Mouse (Mus musculus) left cerebral cortex, adult 2 months (tissue): ENCODE measurements around the gene Gpr183. TPM values are rescaled to one million over a fixed set of nuclear protein-coding genes. Genes with fewer than 3 reads are reported as not detected.

Source experiments
- DNase-seq, 2 experiments: peaks; one replicate each; pipeline ENCODE4 v3.0.0; 2021 to 2022; ENCODE audit warnings: low spot score in 2 of 2, mixed read lengths in 1 of 2; ENCODE audit errors: extremely low spot score in 1 of 2
- H3K27ac ChIP-seq: fragments of 200-600 bp; 2 replicates; pipeline ENCODE4 v1.8.1; 2022
- H3K4me3 ChIP-seq: fragments of 200-600 bp; 2 replicates; pipeline ENCODE4 v1.8.1; 2022
- CTCF ChIP-seq: fragments of 200-600 bp; IDR thresholded peaks from 2 replicates; pipeline ENCODE4 v1.8.1; 2022; ENCODE audit warnings: antibody characterized with exemption, mild to moderate bottlenecking, moderate library complexity
- intact Hi-C: fragments of 180-260 bp; cut with DNase I; formaldehyde crosslinking; loops from one replicate; pipeline ENCODE4 v1.15.1; 2025
- total RNA-seq, 2 experiments: library from RNA; stranded (reverse); gene quantifications; 2 replicates each; pipeline ENCODE4 v1.2.3; 2021

Gpr183 gene
- total RNA-seq, 2 experiments from 2014 or later: 0.44 to 0.66 TPM

DNA sequence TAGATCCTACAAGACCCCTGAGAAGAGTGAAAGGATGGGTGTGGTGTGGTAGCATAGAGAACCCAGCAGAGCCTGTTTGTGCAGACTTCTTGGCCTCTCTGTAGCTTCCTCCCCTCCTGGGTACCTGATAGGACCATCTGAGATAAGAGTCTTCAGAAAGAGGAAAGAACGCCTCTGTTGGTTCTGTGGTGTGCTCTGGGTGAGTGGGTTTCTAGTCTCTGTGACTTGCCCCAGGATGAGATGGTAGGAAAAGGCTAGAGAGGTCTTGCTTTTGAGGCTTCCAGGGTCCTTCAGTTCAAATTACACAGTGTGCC, 30.5 kb upstream of the Gpr183 start:
- H3K4me3 ChIP-seq: no peak overlapping the region
- no peak overlapping the region for H3K27ac ChIP-seq
- no peak for TF ChIP-seq CTCF
- intact Hi-C loops: no loop called here
- no peak for DNase-seq

DNA sequence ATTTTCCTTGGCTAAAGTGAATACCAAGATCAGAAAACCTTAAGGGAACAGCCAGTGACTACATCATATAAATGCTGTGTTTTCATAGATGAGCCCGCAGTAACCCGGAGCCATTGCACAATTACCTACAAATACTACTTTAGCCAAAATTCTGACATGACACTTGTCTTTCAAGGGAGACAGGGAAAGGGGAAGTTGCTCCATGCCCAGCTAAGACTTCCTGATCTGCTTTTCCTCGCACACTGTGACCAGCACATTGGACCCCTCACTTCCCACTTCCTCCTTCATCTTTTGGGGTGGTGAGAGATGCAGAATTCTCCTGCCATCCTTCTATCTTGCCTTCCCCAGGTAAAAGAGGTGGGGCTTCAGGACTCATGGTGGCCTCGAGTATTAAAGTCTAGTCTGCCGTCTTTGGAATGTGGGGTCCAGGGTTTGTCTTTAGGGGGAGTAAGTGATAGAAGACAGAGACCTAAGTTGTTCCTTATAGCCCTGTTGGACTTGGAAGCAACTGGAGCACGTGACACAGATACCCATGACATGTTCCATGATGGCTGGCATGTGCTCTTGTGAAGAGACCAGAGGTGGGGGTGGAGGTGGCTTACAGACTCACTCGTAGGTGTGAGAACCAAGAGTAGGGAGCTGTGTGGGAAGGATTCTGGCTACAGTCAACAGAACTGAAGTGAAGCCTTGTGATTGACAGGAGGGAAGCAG, 30.0 kb upstream of the Gpr183 start:
- Histone ChIP-seq H3K27ac (no peak overlapping the region), H3K4me3 (no peak overlapping the region)
- no peak for DNase-seq
- intact Hi-C loops: no loop called here
- no peak for TF ChIP-seq CTCF

DNA sequence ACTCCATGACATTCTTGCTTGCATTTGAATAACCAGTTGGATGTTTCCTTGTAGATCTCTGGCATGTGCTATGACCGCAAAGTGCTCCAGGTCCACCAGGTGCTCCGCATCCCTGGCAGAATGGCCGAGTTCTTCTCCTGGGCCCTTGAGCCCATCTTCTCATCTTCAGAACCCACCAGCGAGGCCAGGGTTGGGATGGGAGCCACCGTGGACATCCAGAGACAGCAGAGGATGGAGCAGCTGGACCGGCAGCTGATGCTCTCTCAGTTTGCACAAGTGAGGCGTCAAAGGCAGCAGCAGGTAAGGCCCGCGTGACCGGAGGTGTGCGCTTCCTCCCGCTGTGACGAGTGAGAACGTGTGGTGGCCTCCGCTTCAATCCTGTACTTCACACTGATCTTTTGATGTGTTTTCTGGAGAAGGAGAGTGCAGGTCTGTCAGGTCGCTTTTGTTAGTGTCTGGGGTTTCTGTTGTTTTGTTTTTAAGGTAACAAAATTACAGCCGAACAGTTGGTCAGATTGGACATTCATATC, 29.2 kb upstream of the Gpr183 start:
- intact Hi-C loops: no loop called here
- TF ChIP-seq CTCF: no peak
- Histone ChIP-seq H3K4me3 (no peak overlapping the region), H3K27ac (no peak overlapping the region)
- DNase-seq: no peak

DNA sequence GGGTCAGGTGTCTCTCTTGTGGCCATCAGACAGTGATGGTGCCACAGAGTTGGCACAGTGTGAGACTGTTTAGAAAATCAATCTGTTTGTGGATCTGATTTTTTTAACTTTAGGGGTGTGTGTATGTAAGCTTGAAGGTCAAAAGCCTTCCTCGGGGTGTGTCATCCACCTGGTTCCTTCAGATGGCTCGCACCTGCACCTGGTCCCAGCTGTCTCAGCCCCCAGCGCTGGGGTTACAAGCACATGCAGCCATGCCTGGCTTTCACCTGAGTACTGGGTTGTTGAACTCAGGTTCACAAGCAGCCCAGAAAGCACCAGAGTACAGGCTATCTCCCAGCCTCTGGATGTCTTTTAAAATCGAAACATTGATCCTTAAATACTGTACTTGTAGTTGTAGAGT, 28.6 kb upstream of the Gpr183 start:
- no peak for DNase-seq
- no peak for TF ChIP-seq CTCF
- no peak overlapping the region for H3K4me3 ChIP-seq
- intact Hi-C loops: no loop called here
- H3K27ac ChIP-seq: no peak overlapping the region

DNA sequence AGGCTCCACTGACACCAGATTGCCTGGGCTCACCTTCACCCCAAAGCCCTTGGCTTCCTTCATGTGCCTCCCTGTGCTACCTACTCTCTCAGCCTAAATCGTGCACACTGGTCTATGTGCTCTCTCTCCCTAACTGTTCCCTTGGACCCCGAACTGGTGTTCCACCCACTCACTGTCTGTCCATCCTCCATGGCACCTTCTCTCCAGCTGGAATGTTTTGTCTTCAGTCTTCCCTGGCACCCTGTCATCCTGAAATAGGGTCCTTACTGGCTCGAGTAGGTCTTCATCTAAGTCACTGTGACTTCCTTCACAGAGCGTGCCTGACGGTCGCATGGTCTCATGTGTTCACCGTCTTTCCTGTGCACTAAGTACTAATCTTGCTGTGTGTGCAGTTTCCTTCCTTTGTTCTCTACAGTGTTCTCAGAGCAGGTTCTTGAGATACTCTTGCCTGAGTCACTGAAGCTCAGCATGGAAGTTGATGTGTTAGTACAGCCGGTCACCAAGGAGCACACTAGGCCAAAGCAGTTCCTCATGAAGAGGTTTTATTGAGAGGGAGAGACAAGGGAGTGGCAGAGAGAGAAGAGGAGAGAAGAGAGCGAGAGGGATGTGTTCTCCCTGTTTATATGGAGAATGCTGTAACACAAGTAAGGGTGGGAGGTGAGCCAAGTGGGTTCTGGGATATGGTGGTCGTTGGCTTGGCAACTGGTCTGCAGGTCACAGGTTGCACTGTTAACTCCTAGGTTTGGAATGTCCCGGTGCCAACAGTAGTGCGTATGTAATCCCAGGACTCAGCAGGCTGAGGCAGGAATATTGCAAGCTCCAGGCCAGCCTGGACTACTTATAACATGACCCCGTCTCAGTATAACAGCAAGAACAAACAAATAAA, 27.6 kb upstream of the Gpr183 start:
- intact Hi-C loops: no loop called here
- TF ChIP-seq CTCF: no peak
- H3K27ac ChIP-seq: no peak overlapping the region
- no peak for DNase-seq
- H3K4me3 ChIP-seq: no peak overlapping the region

DNA sequence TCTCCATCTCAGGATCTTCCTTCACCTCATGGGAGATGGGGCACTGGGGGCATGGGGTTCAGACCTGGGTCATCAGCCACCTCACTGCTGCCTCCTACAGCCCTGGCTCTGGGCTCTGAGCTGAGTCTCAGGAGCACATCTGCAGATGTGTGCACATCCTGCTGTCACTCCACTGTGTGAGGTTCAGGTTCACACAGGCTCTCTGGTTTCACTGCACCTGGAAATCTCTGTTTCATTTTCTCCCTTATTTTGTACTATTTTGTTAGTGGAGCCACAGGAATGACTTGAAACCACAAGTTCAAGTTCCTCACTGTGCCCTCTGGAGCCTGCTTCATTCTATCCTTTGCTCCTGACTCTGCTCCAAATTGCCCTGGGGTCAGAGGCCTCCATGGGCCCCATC, 26.9 kb upstream of the Gpr183 start:
- H3K4me3 ChIP-seq: no peak overlapping the region
- H3K27ac ChIP-seq: no peak overlapping the region
- no peak for DNase-seq
- TF ChIP-seq CTCF: no peak
- intact Hi-C loops: no loop called here

DNA sequence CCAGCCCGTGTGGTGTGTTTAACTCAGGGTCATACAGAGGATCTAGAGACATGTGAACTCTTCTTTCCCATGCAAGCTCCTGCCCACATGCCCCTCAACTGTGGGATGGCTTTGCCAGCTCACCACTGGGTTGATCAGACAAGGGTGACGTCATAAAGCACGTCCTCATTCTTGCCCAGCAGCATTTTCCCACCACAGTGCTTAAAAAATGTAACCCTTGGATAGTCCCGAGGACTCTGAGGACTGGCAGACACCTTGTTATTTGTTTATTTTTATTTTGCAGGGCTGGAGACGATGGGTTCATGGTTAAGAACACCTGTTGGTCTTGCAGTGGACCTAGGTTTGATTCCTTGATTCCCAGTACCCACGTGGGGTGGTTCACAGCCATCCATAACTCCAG, 25.9 kb upstream of the Gpr183 start:
- TF ChIP-seq CTCF: no peak
- Histone ChIP-seq H3K4me3 (no peak overlapping the region), H3K27ac (no peak overlapping the region)
- intact Hi-C loops: no loop called here
- no peak for DNase-seq

DNA sequence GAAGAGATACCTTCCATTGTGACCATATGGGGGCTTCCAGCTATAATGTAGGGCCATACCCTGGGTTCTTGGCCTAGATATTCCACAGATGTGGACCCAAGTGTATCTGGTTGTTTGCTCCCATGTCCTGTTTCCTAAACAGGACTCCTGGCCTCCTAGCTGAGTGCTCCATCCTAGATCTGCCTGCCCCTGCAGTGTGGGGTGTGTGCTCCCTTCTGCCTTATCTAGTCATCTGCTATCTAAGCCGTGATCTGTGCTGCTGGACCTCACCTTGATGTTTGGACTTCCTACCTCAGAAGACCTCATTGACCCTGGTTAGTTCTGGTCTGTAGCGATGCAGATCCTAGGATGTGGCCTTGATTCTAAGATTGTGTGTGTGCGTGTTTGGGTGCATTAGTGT, 24.9 kb upstream of the Gpr183 start:
- intact Hi-C loops: no loop called here
- no peak for TF ChIP-seq CTCF
- no peak for DNase-seq
- no peak overlapping the region for H3K4me3 ChIP-seq
- no peak overlapping the region for H3K27ac ChIP-seq

DNA sequence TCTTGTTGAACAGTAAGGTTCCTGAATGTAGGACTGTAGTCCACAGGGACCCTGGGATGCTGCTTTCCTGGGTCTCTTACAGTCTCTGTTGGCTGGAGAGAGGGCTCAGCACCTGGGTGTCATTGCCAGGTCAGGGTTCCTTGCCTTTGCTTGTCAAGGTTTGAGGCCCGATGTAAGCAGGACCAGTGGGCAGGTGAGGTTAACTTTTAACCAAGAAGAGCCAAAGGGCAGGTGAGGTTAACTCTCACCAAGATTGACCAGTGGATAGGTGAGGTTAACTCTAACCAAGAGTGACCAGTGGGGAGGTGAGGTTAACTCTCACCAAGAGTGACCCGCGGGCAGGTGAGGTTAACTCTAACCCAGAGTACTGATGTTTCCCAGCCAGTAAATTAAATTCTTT, 24.3 kb upstream of the Gpr183 start:
- no peak for TF ChIP-seq CTCF
- no peak for DNase-seq
- no peak overlapping the region for H3K27ac ChIP-seq
- intact Hi-C loops: no loop called here
- H3K4me3 ChIP-seq: no peak overlapping the region

DNA sequence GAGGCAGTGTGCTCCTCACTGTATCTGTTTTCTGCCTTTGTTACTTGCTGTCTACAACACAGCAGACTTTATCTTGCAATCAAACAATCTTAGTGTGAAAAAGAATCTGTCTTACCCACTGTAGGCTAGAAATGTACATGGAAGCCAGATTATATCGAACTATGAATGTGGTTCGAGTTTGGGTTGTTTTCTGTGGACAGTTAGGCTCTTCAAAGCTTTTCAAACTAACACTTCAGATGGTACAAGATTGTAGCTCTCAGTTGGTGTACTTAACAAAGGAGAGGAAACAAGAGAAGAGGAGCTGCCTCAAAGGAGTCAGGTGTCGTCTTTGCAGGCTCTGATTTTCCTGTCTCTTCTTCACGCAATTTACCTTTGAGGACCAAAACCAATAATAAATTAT, 22.7 kb upstream of the Gpr183 start:
- intact Hi-C loops: no loop called here
- Histone ChIP-seq H3K27ac (no peak overlapping the region), H3K4me3 (no peak overlapping the region)
- no peak for TF ChIP-seq CTCF
- no peak for DNase-seq

DNA sequence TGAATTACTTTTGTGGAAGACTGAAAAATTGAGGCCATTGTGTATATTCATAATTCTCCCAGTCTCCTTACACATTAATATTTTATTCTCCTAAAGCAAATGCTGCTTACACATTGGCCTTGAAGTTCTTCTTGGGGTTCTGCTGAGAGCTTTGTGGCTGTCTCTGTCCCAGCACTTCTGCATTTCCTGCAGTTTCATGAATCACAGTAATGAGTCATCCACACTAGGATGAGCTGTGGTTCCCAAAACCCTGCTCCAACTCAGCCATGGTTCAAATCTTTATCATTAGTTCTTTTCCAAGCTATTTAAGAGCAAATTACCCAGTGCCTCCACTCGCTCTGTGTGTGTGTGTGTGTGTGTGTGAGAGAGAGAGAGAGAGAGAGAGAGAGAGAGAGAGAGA, 22.3 kb upstream of the Gpr183 start:
- intact Hi-C loops: no loop called here
- TF ChIP-seq CTCF: no peak
- no peak overlapping the region for H3K4me3 ChIP-seq
- no peak for DNase-seq
- peak overlapping the region; percentile 33; the same call in 1 of the 2 replicates for H3K27ac ChIP-seq

DNA sequence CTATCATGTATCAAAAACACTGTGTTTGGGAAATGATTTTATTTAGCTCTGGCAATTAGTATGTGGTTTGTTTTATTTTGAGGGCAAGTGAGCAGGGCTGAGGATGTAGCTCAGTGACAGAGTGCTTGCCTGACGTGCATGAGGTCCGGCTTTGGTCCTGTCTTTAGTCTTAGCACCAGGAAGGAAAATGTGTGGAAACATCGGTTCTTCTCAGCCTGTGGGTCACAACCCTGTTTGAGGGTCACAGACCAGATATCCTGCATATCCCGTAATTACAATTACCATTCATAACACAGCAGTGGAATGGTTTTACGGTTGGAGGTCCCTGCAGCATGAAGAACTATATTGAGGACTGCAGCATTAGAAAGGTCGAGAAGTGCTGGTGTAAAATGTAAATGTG, 21.0 kb upstream of the Gpr183 start:
- DNase-seq: no peak
- no peak for TF ChIP-seq CTCF
- intact Hi-C loops: no loop called here
- no peak overlapping the region for H3K4me3 ChIP-seq
- no peak overlapping the region for H3K27ac ChIP-seq
